Mouse (Mus musculus): ENCODE measurements at regions not wholly inside any gene's neighbourhood (a gene's known extent, or its start where the extent isn't known, plus 50 kb on each side); places are given as distances from the start of the nearest gene placed in this dataset.

DNA sequence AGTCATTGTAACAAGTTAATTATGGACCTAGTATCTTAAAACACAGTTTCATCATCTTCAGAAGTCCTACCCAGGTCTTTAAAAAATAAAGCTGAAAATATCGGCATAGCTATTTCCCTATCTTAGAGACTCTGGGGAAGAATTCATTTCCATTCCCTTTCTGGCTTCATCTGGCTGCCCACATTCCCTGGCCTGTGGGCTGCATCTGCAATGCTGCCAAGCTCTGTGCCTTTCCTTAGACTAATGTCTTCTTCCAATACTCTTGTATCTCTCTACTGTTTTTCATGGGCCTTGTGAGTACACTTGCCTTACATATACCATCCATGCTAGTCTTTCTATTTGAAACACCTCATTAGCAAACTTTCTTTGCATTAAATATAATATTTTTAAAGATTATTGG lies 106.7 kb upstream of the Synpr start:
- TF ChIP-seq CTCF (IDR thresholded peaks at IDR 0.05; ENCODE audit: low read depth) (no peak), EP300 (IDR thresholded peaks at IDR 0.05; ENCODE audit: low read depth) (no peak)
